Mouse (Mus musculus) heart, embryonic 12.5 days (tissue): ENCODE results near the gene Emp2. TPM values are rescaled to one million over a fixed set of nuclear protein-coding genes. Genes with fewer than 3 reads are reported as not detected.

Experiments used
- microRNA-seq: library from miRNA; unstranded; fragments of <30 nt; microRNA quantifications from one replicate; pipeline ENCODE4, GENCODE M21; 2017
- polyA plus RNA-seq: library from polyadenylated mRNA; unstranded; fragments of >200 nt; fragmentation: Nextera tagmentation; extraction: Ambion mirVana; gene quantifications from 2 replicates; pipeline ENCODE4 v1.2.1, GENCODE M21; 2016

Gene Emp2
- polyA plus RNA-seq, 1 experiment from 2014 or later, result 24.2 TPM

Small RNA genes lying within 50 kb of the gene (microRNA-seq; reads per million reads assigned to microRNA genes)
- gene Gm22932, result not detected

Other genes starting within 250 kb of the Emp2 start
- 0.34 TPM in 1 of 2 replicates, not detected in the other for gene Rpl39l, start 143.7 kb downstream of the Emp2 start, polyA plus RNA-seq
- gene Atf7ip2, start 121.3 kb downstream of the Emp2 start, polyA plus RNA-seq, result 0.78 and 1.2 TPM in 2 replicates
- 0.21 and 0.24 TPM in 2 replicates for gene Tekt5, start 81.5 kb upstream of the Emp2 start, polyA plus RNA-seq
- 37.9 and 41.6 TPM in 2 replicates for gene Nubp1, start 98.0 kb upstream of the Emp2 start, polyA plus RNA-seq
- 6.5 and 6.7 TPM in 2 replicates for gene Tvp23a, start 133.4 kb upstream of the Emp2 start, polyA plus RNA-seq
- 0.17 and 0.62 TPM in 2 replicates for gene Ciita, start 166.1 kb upstream of the Emp2 start, polyA plus RNA-seq
- gene Dexi, start 229.1 kb upstream of the Emp2 start, polyA plus RNA-seq, result 19.4 and 20.8 TPM in 2 replicates
- gene Clec16a, start 231.4 kb upstream of the Emp2 start, polyA plus RNA-seq, result 30.0 and 33.7 TPM in 2 replicates